Mouse (Mus musculus) lung, adult 18-20 months (tissue): ENCODE results near the gene Dohh.

ENCODE experiments used
- DNase-seq, 2 experiments: peaks; one replicate each; pipeline ENCODE4 v3.0.0; 2022; ENCODE audit warnings: mixed read lengths in 2 of 2

The Dohh gene

GRCm38 (mm10) chr10:81384605-81384982, 366 bp downstream of the Dohh start:
- DNase-seq = no peak

GRCm38 (mm10) chr10:81385603-81386306, 1.5 kb downstream of the Dohh start:
- no peak for DNase-seq

- DNase-seq = no peak
These were observed 3.5 kb downstream of the Dohh start for GRCm38 (mm10) chr10:81387716-81388115.

GRCm38 (mm10) chr10:81388505-81389055, 4.4 kb downstream of the Dohh start, which contains the start of gene Gm48552:
TSS of gene Gm48552 (plus strand) at chr10:81389005.
- DNase-seq = no peak

- DNase-seq = peak in 1 of 2 experiments; percentile 50
These were observed 5.1 kb downstream of the Dohh start for GRCm38 (mm10) chr10:81389373-81389772.

- DNase-seq = peak; percentile 74 to 77
These were observed 5.8 kb downstream of the Dohh start for GRCm38 (mm10) chr10:81389801-81390677.

- DNase-seq = peak in 1 of 2 experiments; percentile 8
These were observed 6.4 kb downstream of the Dohh start for GRCm38 (mm10) chr10:81390678-81390965.

GRCm38 (mm10) chr10:81392270-81392669, 8.0 kb downstream of the Dohh start:
- no peak for DNase-seq

- no peak for DNase-seq
These were observed 8.6 kb downstream of the Dohh start, which contains the start of gene Smim24 for GRCm38 (mm10) chr10:81392781-81393185. TSS of gene Smim24 (plus strand) at chr10:81393051.

GRCm38 (mm10) chr10:81393456-81394063, 9.3 kb downstream of the Dohh start:
- no peak for DNase-seq

GRCm38 (mm10) chr10:81395127-81395526, 10.9 kb downstream of the Dohh start:
- DNase-seq = peak in 1 of 2 experiments; percentile 71

GRCm38 (mm10) chr10:81395865-81396264, 11.6 kb downstream of the Dohh start:
- DNase-seq = no peak

- no peak for DNase-seq
These were observed 12.5 kb downstream of the Dohh start for GRCm38 (mm10) chr10:81396749-81397148.

GRCm38 (mm10) chr10:81399296-81399695, 15.1 kb downstream of the Dohh start:
- DNase-seq = no peak

GRCm38 (mm10) chr10:81399798-81400308, 15.6 kb downstream of the Dohh start:
- no peak for DNase-seq

GRCm38 (mm10) chr10:81400371-81401204, 16.4 kb downstream of the Dohh start:
- DNase-seq = no peak

- DNase-seq = no peak
These were observed 16.9 kb downstream of the Dohh start for GRCm38 (mm10) chr10:81401205-81401520.

- peak; percentile 82 to 88 for DNase-seq
These were observed 17.4 kb downstream of the Dohh start for GRCm38 (mm10) chr10:81401521-81402226.

- no peak for DNase-seq
These were observed 18.1 kb downstream of the Dohh start for GRCm38 (mm10) chr10:81402227-81402765.

GRCm38 (mm10) chr10:81403511-81403910, 19.3 kb downstream of the Dohh start:
- no peak for DNase-seq

- DNase-seq = no peak
These were observed 19.9 kb downstream of the Dohh start for GRCm38 (mm10) chr10:81404082-81404481.
